Mouse (Mus musculus) erythroblast, embryonic 14.5 days (primary cell): ENCODE measurements around the gene Izumo2. TPM values are rescaled to one million over a fixed set of nuclear protein-coding genes. Genes with fewer than 3 reads are reported as not detected.
A peak's percentile ranks its signal among the peaks of the same experiment; 100 is the strongest.
"Not testable (repeated sequence)": the region's sequence is repeated elsewhere in the genome, so short reads cannot be mapped to it uniquely, and the experiment has no call there.

Source experiments
- H3K27me3 ChIP-seq: 2 replicates; pipeline ENCODE4 v1.6.1; 2012; ENCODE audit warnings: inconsistent platforms; ENCODE audit not compliant: control insufficient read depth
- H3K36me3 ChIP-seq: 2 replicates; pipeline ENCODE4 v1.6.1; 2012; ENCODE audit warnings: mild to moderate bottlenecking, inconsistent platforms; ENCODE audit not compliant: control insufficient read depth
- H3K4me1 ChIP-seq: 2 replicates; pipeline ENCODE4 v1.6.1; 2012; ENCODE audit warnings: inconsistent platforms; ENCODE audit not compliant: control insufficient read depth
- H3K4me3 ChIP-seq: replicated peaks from 2 replicates; pipeline ENCODE3; 2012; ENCODE audit warnings: moderate library complexity, mild to moderate bottlenecking, inconsistent platforms
- H3K9me3 ChIP-seq: 2 replicates; pipeline ENCODE4 v1.6.1; 2012; ENCODE audit warnings: low read length, inconsistent platforms, mixed read lengths; ENCODE audit not compliant: control insufficient read depth
- GATA1 ChIP-seq: IDR thresholded peaks from 2 replicates; pipeline ENCODE4 v1.6.1; 2012; ENCODE audit warnings: low read length, inconsistent platforms, mixed read lengths
- TAL1 ChIP-seq: IDR thresholded peaks from 3 replicates; pipeline ENCODE4 v1.6.1; 2012; ENCODE audit warnings: low read length, inconsistent platforms, mixed read lengths
- polyA plus RNA-seq: library from polyadenylated mRNA; stranded (reverse); fragments of >175 nt; gene quantifications from 2 replicates; pipeline ENCODE4 v1.2.3, GENCODE M21; 2012

Izumo2 gene
- polyA plus RNA-seq, 1 experiment: not detected

DNA sequence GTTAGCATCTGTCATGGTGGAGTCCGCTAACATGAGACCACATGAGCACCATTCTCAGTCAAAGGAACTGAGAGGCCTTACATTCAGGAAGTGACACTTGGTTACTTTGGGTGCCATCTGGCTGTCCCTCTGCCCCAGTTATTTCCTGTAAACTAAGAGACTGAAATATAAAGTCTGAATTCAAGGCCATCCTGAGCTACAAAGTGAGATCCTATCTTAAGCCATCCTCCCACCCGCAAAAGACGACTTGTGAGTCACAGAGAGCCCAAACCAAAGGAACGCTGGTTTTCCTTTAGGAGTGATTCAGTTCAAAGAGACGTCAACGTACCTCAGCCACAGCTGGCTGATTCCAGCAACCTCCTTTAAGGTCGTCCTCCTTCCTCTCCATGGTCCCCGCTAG lies 32.8 kb downstream of the Izumo2 start:
- H3K4me3 ChIP-seq: no peak overlapping the region
- H3K9me3 ChIP-seq: 0 out of 2 replicates have a peak, but pooled peaks cover 2% of the 10 kb centered on the region
- peaks cover 27% of the 10 kb centered on the region for H3K36me3 ChIP-seq
- TF ChIP-seq GATA1: no peak
- TF ChIP-seq TAL1: no peak
- peaks cover 18% of the 10 kb centered on the region for H3K4me1 ChIP-seq
- peaks cover 9% of the 10 kb centered on the region for H3K27me3 ChIP-seq

DNA sequence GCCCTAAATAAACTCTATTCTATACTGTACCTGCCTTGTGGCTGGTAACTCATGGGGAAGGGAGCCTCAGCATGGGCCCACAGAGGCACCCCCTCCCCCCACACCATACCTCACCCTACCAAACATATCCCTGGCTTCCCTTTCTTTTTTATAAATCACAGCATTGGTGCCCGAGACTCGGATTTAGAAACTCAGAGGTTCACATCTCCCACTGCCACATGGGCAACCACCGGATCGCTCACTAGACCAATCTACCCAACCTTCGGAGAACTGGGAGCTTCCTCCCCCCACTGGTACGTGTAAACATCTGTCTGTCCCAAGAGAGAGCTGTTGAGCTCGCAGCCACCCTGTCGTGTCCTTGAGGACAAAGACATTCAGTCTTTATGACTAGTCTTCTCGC lies 35.7 kb downstream of the Izumo2 start:
- H3K36me3 ChIP-seq: peaks cover 5% of the 10 kb centered on the region

DNA sequence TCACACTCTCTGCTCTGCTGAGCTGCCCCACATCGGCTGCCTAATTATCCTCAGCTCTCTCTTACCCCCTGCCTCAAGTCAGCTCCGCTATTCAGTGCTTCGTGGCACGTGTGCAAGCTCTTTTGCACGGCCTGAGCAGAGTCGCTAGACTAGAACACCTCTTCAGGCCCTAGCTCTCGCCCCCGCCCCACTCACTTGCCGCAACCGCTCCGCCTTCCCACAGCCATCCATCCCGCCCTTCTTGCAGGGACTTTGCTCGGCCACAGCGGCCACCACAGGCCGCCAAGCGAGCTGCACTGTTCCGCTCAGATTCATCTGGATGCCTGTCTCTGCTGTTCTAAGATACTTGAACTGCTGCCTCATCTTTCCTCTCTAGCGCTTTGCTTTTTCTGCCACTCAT lies 36.5 kb downstream of the Izumo2 start:
- TF ChIP-seq TAL1 (no peak), GATA1 (no peak)
- H3K36me3 ChIP-seq: peaks cover 3% of the 10 kb centered on the region
- 0 out of 2 replicates have a peak, but pooled peaks cover 2% of the 10 kb centered on the region for H3K9me3 ChIP-seq
- H3K27me3 ChIP-seq: peaks cover 14% of the 10 kb centered on the region
- peaks cover 47% of the 10 kb centered on the region for H3K4me1 ChIP-seq
- peak overlapping the region; percentile 28 for H3K4me3 ChIP-seq

More for the DNA sequence above, 35.7 kb downstream of the Izumo2 start:
- no peak for TF ChIP-seq TAL1
- no peak for TF ChIP-seq GATA1
- Histone ChIP-seq H3K4me1 (peaks cover 40% of the 10 kb centered on the region), H3K27me3 (peaks cover 14% of the 10 kb centered on the region), H3K9me3 (0 out of 2 replicates have a peak, but pooled peaks cover 2% of the 10 kb centered on the region), H3K4me3 (no peak overlapping the region)

DNA sequence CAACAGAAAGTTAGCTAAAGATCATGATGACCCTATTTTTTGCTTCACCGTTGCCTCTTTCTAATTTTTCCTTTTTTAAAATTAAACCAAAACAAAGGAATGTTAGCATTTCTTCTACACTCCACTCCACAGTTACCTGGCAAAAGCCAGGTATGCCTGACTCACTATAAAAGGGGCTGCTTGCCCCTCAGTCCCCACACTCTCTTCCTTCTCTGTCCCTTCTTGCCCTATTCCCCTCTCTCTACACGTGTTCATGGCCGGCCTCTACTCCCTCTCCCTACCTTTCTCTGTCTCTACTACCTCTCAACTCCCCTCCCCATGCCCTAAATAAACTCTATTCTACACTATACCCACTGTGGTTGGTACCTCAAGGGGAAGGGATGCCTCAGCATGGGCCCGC lies 38.6 kb downstream of the Izumo2 start:
- Histone ChIP-seq H3K36me3 (peaks cover 15% of the 10 kb centered on the region), H3K4me1 (peaks cover 57% of the 10 kb centered on the region), H3K4me3 (peak overlapping the region; percentile 80), H3K27me3 (peaks cover 14% of the 10 kb centered on the region), H3K9me3 (0 out of 2 replicates have a peak, but pooled peaks cover under 1% of the 10 kb centered on the region)
- TF ChIP-seq TAL1: no peak
- no peak for TF ChIP-seq GATA1

- Histone ChIP-seq H3K4me1 (peaks cover 58% of the 10 kb centered on the region), H3K36me3 (peaks cover 27% of the 10 kb centered on the region), H3K4me3 (peak within 1 kb of the TSS; percentile 80), H3K27me3 (peaks cover 14% of the 10 kb centered on the region), H3K9me3 (no peaks in the 10 kb centered on the region)
- TF ChIP-seq TAL1 (no peak), GATA1 (peak; percentile 44; the same call in 1 of the 2 replicates)
These were observed 39.8 kb downstream of the Izumo2 start, which contains the start of gene Vrk3 for GRCm38 (mm10) chr7:44748101-44749044. Vrk3 (plus strand) TSS chr7:44748413.

- H3K4me1 ChIP-seq: peaks cover 42% of the 10 kb centered on the region
- not testable (repeated sequence) for H3K9me3 ChIP-seq, H3K27me3 ChIP-seq
- H3K36me3 ChIP-seq: peaks cover 53% of the 10 kb centered on the region
- H3K4me3 ChIP-seq: peak within 1 kb of the TSS; percentile 80
These were observed 42.4 kb downstream of the Izumo2 start, which contains the start of gene Zfp473 for GRCm38 (mm10) chr7:44750950-44751349. Zfp473 (minus strand) TSS chr7:44751050.

- no peaks in the 10 kb centered on the region for H3K9me3 ChIP-seq
- H3K36me3 ChIP-seq: peaks cover 98% of the 10 kb centered on the region
- TF ChIP-seq TAL1 (no peak), GATA1 (no peak)
These were observed 48.6 kb downstream of the Izumo2 start for GRCm38 (mm10) chr7:44757164-44757563.

GRCm38 (mm10) chr7:44760366-44760765 lies 51.8 kb downstream of the Izumo2 start:
- H3K27me3 ChIP-seq: no peaks in the 10 kb centered on the region

More at GRCm38 (mm10) chr7:44757164-44757563, 48.6 kb downstream of the Izumo2 start:
- Histone ChIP-seq H3K4me3 (no peak overlapping the region), H3K4me1 (peaks cover 1% of the 10 kb centered on the region), H3K27me3 (no peaks in the 10 kb centered on the region)

DNA sequence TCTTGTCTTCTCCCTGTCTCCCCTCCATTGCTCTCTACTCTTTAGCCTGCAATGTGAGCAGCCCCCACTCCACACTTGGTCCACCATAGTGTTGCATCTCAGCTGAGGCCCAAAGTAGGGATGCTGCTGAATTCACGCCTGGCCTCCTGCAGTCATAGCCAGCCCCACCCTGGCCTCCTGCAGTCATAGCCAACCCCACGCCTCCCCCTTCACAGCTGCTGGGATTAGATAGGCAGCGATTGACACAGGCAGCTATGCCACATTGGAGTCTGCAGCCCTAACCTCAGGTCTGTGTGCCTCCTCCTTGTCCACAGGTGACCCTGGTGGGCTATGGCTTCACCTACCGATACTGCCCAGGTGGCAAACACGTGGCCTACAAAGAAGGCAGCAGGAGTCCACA lies 59.6 kb downstream of the Izumo2 start:
- Histone ChIP-seq H3K4me3 (peak overlapping the region; percentile 33), H3K4me1 (peaks cover 82% of the 10 kb centered on the region), H3K9me3 (no peaks in the 10 kb centered on the region), H3K27me3 (no peaks in the 10 kb centered on the region), H3K36me3 (peaks cover 100% of the 10 kb centered on the region)
- peak; percentile 48; the same call in 1 of the 2 replicates for TF ChIP-seq GATA1
- peak; percentile 88 for TF ChIP-seq TAL1

More at GRCm38 (mm10) chr7:44760366-44760765, 51.8 kb downstream of the Izumo2 start:
- Histone ChIP-seq H3K9me3 (no peaks in the 10 kb centered on the region), H3K4me1 (peaks cover 5% of the 10 kb centered on the region), H3K4me3 (no peak overlapping the region), H3K36me3 (peaks cover 98% of the 10 kb centered on the region)
- no peak for TF ChIP-seq TAL1
- peak; percentile 68 for TF ChIP-seq GATA1

Other genes with a start within 250 kb of the Izumo2 start
- 0.17 and 0.50 TPM in 2 replicates for gene Aspdh, start 243.4 kb upstream of the Izumo2 start, polyA plus RNA-seq
- 1,062 and 1,188 TPM in 2 replicates for gene Josd2, start 240.8 kb upstream of the Izumo2 start, polyA plus RNA-seq
- gene Emc10, start 212.2 kb upstream of the Izumo2 start, polyA plus RNA-seq: 26.0 and 30.5 TPM in 2 replicates
- 0.16 TPM in 1 of 2 replicates, not detected in the other for gene Fam71e1, start 212.2 kb upstream of the Izumo2 start, polyA plus RNA-seq
- not detected in 2 replicates for gene Mybpc2, start 184.1 kb upstream of the Izumo2 start, polyA plus RNA-seq
- 0.08 TPM in 2 replicates for gene Spib, start 176.7 kb upstream of the Izumo2 start, polyA plus RNA-seq
- 24.0 and 25.1 TPM in 2 replicates for gene Pold1, start 159.9 kb upstream of the Izumo2 start, polyA plus RNA-seq
- gene Nr1h2, start 154.8 kb upstream of the Izumo2 start, polyA plus RNA-seq: 49.7 and 62.9 TPM in 2 replicates
- gene Napsa, start 136.4 kb upstream of the Izumo2 start, polyA plus RNA-seq: 0.20 and 0.21 TPM in 2 replicates
- 0.01 TPM in 2 replicates for gene Kcnc3, start 118.1 kb upstream of the Izumo2 start, polyA plus RNA-seq
- under 0.01 TPM in 1 of 2 replicates, not detected in the other for gene Myh14, start 37.9 kb upstream of the Izumo2 start, polyA plus RNA-seq
- gene Vrk3, start 39.7 kb downstream of the Izumo2 start, polyA plus RNA-seq: 16.3 and 18.4 TPM in 2 replicates
- 0.03 and 0.07 TPM in 2 replicates for gene Zfp473, start 42.3 kb downstream of the Izumo2 start, polyA plus RNA-seq
- 6.9 and 10.5 TPM in 2 replicates for gene Nup62, start 107.3 kb downstream of the Izumo2 start, polyA plus RNA-seq
- 0.12 and 0.13 TPM in 2 replicates for gene Il4i1, start 107.6 kb downstream of the Izumo2 start, polyA plus RNA-seq
- 9.7 and 12.0 TPM in 2 replicates for gene Atf5, start 107.9 kb downstream of the Izumo2 start, polyA plus RNA-seq
- 33.5 and 36.8 TPM in 2 replicates for gene Akt1s1, start 140.2 kb downstream of the Izumo2 start, polyA plus RNA-seq
- 7.7 and 10.0 TPM in 2 replicates for gene Tbc1d17, start 140.3 kb downstream of the Izumo2 start, polyA plus RNA-seq
- 4.5 and 5.5 TPM in 2 replicates for gene Pnkp, start 148.4 kb downstream of the Izumo2 start, polyA plus RNA-seq
- gene Ptov1, start 161.0 kb downstream of the Izumo2 start, polyA plus RNA-seq: 7.3 and 8.9 TPM in 2 replicates
- gene Med25, start 184.0 kb downstream of the Izumo2 start, polyA plus RNA-seq: 46.3 and 51.9 TPM in 2 replicates
- 2.6 TPM in 2 replicates for gene Fuz, start 187.3 kb downstream of the Izumo2 start, polyA plus RNA-seq
- 48.1 and 53.1 TPM in 2 replicates for gene Ap2a1, start 220.8 kb downstream of the Izumo2 start, polyA plus RNA-seq
- gene Tsks, start 234.5 kb downstream of the Izumo2 start, polyA plus RNA-seq: not detected in 2 replicates